Mouse (Mus musculus): ENCODE measurements at regions not wholly inside any gene's neighbourhood (a gene's known extent, or its start where the extent isn't known, plus 50 kb on each side); places are given as distances from the start of the nearest gene placed in this dataset.

DNA sequence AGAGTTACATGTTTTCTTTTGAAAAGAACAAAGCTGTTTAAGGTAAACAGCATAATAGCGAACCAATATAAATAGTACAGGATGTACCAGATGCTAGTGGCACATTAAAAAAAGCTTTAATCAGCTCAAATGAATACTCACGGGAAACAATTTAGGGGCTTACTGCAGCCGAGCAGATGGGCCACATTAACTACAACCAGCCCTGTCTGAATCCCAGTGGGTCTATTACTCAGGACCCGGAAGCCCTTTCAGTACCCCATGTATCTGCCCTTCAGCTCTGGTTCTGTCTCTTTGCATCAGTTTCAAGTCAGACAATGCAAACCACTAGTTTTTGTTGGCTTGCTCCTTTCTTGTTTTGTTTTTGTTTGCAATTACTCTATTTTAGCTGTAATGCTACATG is 210.9 kb upstream of the Crbn start:
- TF ChIP-seq CTCF (IDR thresholded peaks at IDR 0.05), result no peak
- no peak for TF ChIP-seq EP300 (IDR thresholded peaks at IDR 0.05)
